Mouse (Mus musculus): ENCODE results near the gene Pdk4.

- TF ChIP-seq POLR2A (IDR thresholded peaks at IDR 0.05; ENCODE audit: control insufficient read depth in 1 of 2, insufficient read depth in 1 of 2, low read depth in 1 of 2, low read length in 2 of 2, poor library complexity in 1 of 2) (no peak), CTCF (IDR thresholded peaks at IDR 0.05 in 2 of 3, conservative IDR thresholded peaks at IDR 0.05 in 1 of 3; ENCODE audit: control insufficient read depth in 1 of 3, insufficient read depth in 1 of 3, low read depth in 2 of 3, low read length in 3 of 3, poor library complexity in 1 of 3, severe bottlenecking in 1 of 3) (no peak), TAL1 (IDR thresholded peaks at IDR 0.05; ENCODE audit: low read length) (no peak), MEF2A (IDR thresholded peaks at IDR 0.05; ENCODE audit: extremely low read depth, insufficient replicate concordance, low read depth, low read length, poor library complexity, severe bottlenecking) (no peak), ETS1 (IDR thresholded peaks at IDR 0.05; ENCODE audit: low read depth, low read length) (no peak), HCFC1 (IDR thresholded peaks at IDR 0.05; ENCODE audit: low read depth, low read length) (no peak), E2F4 (IDR thresholded peaks at IDR 0.05; ENCODE audit: borderline replicate concordance, low read depth, low read length) (no peak), RAD21 (IDR thresholded peaks at IDR 0.05; ENCODE audit: low read depth, low read length) (no peak), MYB (IDR thresholded peaks at IDR 0.05; ENCODE audit: low read depth, low read length) (no peak), ELF1 (IDR thresholded peaks at IDR 0.05; ENCODE audit: low read depth, low read length) (no peak)
Measured at GRCm38 (mm10) chr6:5506271-5506670, 10.2 kb upstream of the Pdk4 start.

Measured in MEL (cell line).